Mouse (Mus musculus) lung, embryonic 14.5 days (tissue): Measurements from ENCODE around the gene Enpp5. TPM values are rescaled to one million over a fixed set of nuclear protein-coding genes. Genes with fewer than 3 reads are reported as not detected.
A peak's percentile ranks its signal among the peaks of the same experiment; 100 is the strongest.

Experiments used
- ATAC-seq: fragments of 200-750 bp; cut with Nextera tagmentation; 2 replicates; pipeline ENCODE4 v1.8.0; 2017; ENCODE audit warnings: mild to moderate bottlenecking, moderate TSS enrichment, moderate library complexity; ENCODE audit not compliant: insufficient read depth
- DNase-seq: peaks from one replicate; pipeline ENCODE4 v3.0.0-alpha.2; 2015
- H3K27ac ChIP-seq: fragments of 300-500 bp; sonication (generic); 2 replicates; pipeline ENCODE4 v1.5.1; 2014; ENCODE audit warnings: low read depth, mild to moderate bottlenecking, moderate library complexity
- H3K27me3 ChIP-seq: fragments of 300-500 bp; sonication (generic); 2 replicates; pipeline ENCODE4 v1.6.1; 2014; ENCODE audit warnings: low read length, control low read depth; ENCODE audit not compliant: insufficient read depth
- H3K36me3 ChIP-seq: fragments of 300-500 bp; sonication (generic); 2 replicates; pipeline ENCODE4 v1.6.1; 2014; ENCODE audit warnings: control low read depth; ENCODE audit not compliant: insufficient read depth
- H3K4me1 ChIP-seq: fragments of 300-500 bp; sonication (generic); 2 replicates; pipeline ENCODE4 v1.6.1; 2014; ENCODE audit warnings: antibody characterized with exemption, control low read depth; ENCODE audit not compliant: insufficient read depth
- H3K4me2 ChIP-seq: fragments of 300-500 bp; sonication (generic); 2 replicates; pipeline ENCODE4 v1.6.1; 2014; ENCODE audit warnings: mild to moderate bottlenecking
- H3K4me3 ChIP-seq: fragments of 300-500 bp; sonication (generic); 2 replicates; pipeline ENCODE4 v1.5.1; 2014; ENCODE audit warnings: low read depth, low read length
- H3K9ac ChIP-seq: fragments of 300-500 bp; sonication (generic); 2 replicates; pipeline ENCODE4 v1.6.1; 2014
- H3K9me3 ChIP-seq: fragments of 300-500 bp; sonication (generic); 2 replicates; pipeline ENCODE4 v1.6.1; 2016; ENCODE audit warnings: low read depth, low read length, control low read depth
- CTCF ChIP-seq: IDR thresholded peaks from 2 replicates; pipeline ENCODE4 v1.5.1; 2016; ENCODE audit warnings: antibody characterized with exemption, low read depth
- WGBS: fragments of 180-500 bp; shearing (Covaris S2); extraction: QIAGEN DNeasy Blood & Tissue Kit; methylation state at CpG from one replicate; pipeline ENCODE4 v1.1.7; 2014; 5-methylcytosine and 5-hydroxymethylcytosine counted together
- polyA plus RNA-seq: library from polyadenylated mRNA; unstranded; fragments of >200 nt; fragmentation: Nextera tagmentation; extraction: Ambion mirVana; gene quantifications from 2 replicates; pipeline ENCODE4 v1.2.1, GENCODE M21; 2014

The Enpp5 gene
- polyA plus RNA-seq, 1 experiment from 2014 or later: 8.9 TPM

GRCm38 (mm10) chr17:44075601-44076000 lies 3.0 kb upstream of the Enpp5 start:
- Histone ChIP-seq H3K27ac (no peak overlapping the region), H3K4me2 (no peak overlapping the region), H3K36me3 (no peaks in the 10 kb centered on the region), H3K4me1 (no peaks in the 10 kb centered on the region), H3K27me3 (no peaks in the 10 kb centered on the region), H3K9me3 (no peaks in the 10 kb centered on the region), H3K9ac (no peak overlapping the region), H3K4me3 (no peak overlapping the region)
- WGBS: 62% methylated on average over 3 of the region's 3 CpGs
- ATAC-seq: no peak
- TF ChIP-seq CTCF: no peak
- DNase-seq: no peak

DNA sequence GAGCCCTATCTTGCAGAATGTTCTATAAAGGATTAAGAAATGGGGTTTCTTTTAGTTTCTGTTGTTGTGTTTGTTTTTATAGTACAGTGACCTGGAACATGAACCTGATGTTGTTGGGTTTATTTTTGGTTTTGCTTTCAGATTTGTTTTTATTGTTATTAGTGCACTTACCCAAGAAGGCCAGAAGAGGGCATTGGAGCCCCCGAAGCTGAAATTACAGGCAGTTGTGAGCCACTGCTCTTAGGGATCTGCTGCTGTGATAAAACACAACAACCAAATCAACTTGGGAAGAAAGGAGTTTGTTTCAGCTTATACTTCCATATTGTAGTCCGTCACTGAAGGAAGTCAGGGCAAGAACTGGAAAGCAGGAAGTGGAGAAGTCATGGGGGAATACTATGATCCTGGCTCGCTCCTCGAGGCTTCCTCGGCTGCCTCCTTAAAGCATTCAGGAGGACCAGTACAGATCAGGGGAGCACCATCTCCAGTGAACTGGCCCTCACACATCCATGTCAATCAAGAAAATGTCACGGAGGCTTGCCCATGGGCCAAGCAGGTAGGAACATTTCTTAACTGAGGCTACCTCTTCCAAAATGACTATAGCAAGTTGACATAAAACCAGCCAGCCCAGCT lies 2.4 kb upstream of the Enpp5 start:
- Histone ChIP-seq H3K4me2 (no peak overlapping the region), H3K4me3 (no peak overlapping the region), H3K27me3 (no peaks in the 10 kb centered on the region), H3K9me3 (no peaks in the 10 kb centered on the region), H3K36me3 (no peaks in the 10 kb centered on the region), H3K4me1 (no peaks in the 10 kb centered on the region), H3K9ac (no peak overlapping the region), H3K27ac (no peak overlapping the region)
- WGBS: 56% methylated on average over 6 of the region's 6 CpGs
- peak; percentile 63 for TF ChIP-seq CTCF
- DNase-seq (peak; percentile 69), ATAC-seq (no peak)

DNA sequence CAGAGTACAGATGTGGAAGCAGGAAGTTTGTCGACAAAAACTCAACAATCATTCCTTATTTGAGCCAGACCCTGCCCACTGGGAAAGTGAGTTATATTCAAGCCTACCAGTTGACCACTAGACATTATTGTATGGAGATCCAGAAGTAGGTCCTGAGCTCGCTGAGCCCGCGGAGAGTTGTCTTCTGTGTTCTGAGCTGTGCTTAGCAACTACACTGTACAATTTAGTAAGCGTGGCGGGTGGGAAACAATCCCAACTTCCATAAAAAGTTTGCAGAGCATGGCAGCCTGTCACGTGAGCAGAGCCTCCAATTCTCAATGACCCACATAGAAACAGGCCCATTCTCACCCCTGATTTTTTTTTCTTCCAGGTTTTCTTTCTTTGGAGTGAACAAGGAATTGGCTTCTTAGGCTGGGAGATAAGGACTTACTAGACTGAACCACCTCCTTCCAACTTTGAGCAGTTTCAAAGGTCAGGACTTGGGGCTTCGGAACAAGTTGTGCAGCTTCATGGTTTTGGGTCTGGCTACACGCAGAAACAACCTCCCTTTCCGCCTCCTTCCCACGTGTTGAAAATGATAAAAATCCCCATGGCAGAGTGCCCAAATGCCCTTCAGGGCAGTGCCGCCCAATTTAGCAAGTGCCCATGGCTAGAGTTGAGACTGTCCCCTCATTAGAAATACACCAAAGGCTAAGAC lies 1.3 kb upstream of the Enpp5 start:
- Histone ChIP-seq H3K4me1 (no peaks in the 10 kb centered on the region), H3K27ac (no peak overlapping the region), H3K9ac (no peak overlapping the region), H3K4me2 (no peak overlapping the region), H3K9me3 (no peaks in the 10 kb centered on the region), H3K27me3 (no peaks in the 10 kb centered on the region), H3K4me3 (no peak overlapping the region), H3K36me3 (no peaks in the 10 kb centered on the region)
- DNase-seq (no peak), ATAC-seq (no peak)
- 73% methylated on average over 12 of the region's 12 CpGs for WGBS
- no peak for TF ChIP-seq CTCF

- DNase-seq (no peak), ATAC-seq (no peak)
- Histone ChIP-seq H3K27ac (no peak overlapping the region), H3K4me1 (no peaks in the 10 kb centered on the region), H3K9me3 (no peaks in the 10 kb centered on the region), H3K9ac (no peak overlapping the region), H3K27me3 (no peaks in the 10 kb centered on the region), H3K4me2 (no peak overlapping the region), H3K4me3 (no peak overlapping the region), H3K36me3 (no peaks in the 10 kb centered on the region)
- WGBS: 67% methylated on average over 2 of the region's 2 CpGs
- TF ChIP-seq CTCF: no peak
These were observed 811 bp upstream of the Enpp5 start for GRCm38 (mm10) chr17:44077843-44078160.

DNA sequence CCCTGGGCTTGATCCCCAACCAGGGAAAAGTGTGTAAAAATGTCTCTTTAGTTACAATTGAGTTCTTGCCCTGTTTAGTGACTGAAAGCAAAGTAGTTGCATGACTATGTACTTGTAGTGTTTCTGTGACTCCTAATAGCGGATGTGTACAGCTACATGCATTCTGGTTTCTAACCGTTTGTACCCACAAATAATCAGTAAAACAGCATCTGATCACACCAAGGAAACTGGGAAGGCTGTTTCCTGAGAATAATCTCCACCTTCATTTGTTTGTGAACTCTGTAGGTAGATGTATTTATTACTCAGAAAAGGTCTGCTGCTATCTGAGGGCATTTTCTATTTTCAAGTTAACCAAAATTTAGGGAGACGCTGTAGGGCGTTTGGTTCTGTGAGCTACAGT lies 4.5 kb downstream of the Enpp5 start:
- no peak for DNase-seq
- no peak for TF ChIP-seq CTCF
- H3K4me1 ChIP-seq: no peaks in the 10 kb centered on the region
- no peak overlapping the region for H3K4me2 ChIP-seq
- no peaks in the 10 kb centered on the region for H3K36me3 ChIP-seq
- H3K4me3 ChIP-seq: no peak overlapping the region
- no peak overlapping the region for H3K9ac ChIP-seq
- no peak for ATAC-seq
- H3K27ac ChIP-seq: no peak overlapping the region
- H3K27me3 ChIP-seq: no peaks in the 10 kb centered on the region
- 87% methylated on average over 4 of the region's 4 CpGs for WGBS
- no peaks in the 10 kb centered on the region for H3K9me3 ChIP-seq

GRCm38 (mm10) chr17:44088226-44088625 lies 9.6 kb downstream of the Enpp5 start:
- H3K4me2 ChIP-seq: no peak overlapping the region
- no peak for ATAC-seq
- H3K9me3 ChIP-seq: no peaks in the 10 kb centered on the region
- no peak for TF ChIP-seq CTCF
- no peaks in the 10 kb centered on the region for H3K4me1 ChIP-seq
- 86% methylated on average over 3 of the region's 3 CpGs for WGBS
- H3K36me3 ChIP-seq: no peaks in the 10 kb centered on the region
- DNase-seq: no peak
- H3K9ac ChIP-seq: no peak overlapping the region
- H3K27ac ChIP-seq: no peak overlapping the region
- no peaks in the 10 kb centered on the region for H3K27me3 ChIP-seq
- no peak overlapping the region for H3K4me3 ChIP-seq

GRCm38 (mm10) chr17:44090916-44091315 lies 12.3 kb downstream of the Enpp5 start:
- TF ChIP-seq CTCF: no peak
- Histone ChIP-seq H3K36me3 (no peaks in the 10 kb centered on the region), H3K9ac (no peak overlapping the region), H3K4me2 (no peak overlapping the region), H3K4me3 (no peak overlapping the region), H3K27ac (no peak overlapping the region), H3K4me1 (no peaks in the 10 kb centered on the region), H3K27me3 (no peaks in the 10 kb centered on the region), H3K9me3 (no peaks in the 10 kb centered on the region)
- WGBS: 71% methylated on average over 2 of the region's 2 CpGs
- no peak for ATAC-seq
- DNase-seq: no peak
